Mouse (Mus musculus): ENCODE results near the gene Atxn2.

DNA sequence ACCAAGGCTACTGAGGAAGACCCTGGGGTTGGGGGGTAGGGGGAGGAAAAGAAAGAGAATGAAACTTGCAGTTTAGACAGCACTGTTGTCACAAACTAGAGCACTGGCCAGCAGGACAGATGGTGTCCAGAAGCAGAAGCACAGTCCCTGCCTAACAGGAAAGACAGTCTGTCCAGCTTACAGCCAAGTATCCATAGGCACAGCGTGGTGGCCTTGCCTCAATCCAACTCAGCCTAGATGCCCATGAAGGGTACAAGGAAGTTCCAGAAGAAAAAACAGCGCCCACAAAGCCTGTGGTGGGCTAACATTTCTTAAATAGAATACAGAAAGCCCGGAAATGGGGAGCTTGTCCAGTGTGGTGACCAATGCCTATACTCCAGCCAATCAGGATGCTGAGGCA, 114.5 kb downstream of the Atxn2 start:
- TF ChIP-seq CTCF (IDR thresholded peaks at IDR 0.05; ENCODE audit: low read depth) (no peak), EP300 (IDR thresholded peaks at IDR 0.05; ENCODE audit: low read depth) (no peak)
